Mouse (Mus musculus) embryonic fibroblast, embryonic 13.5 days (primary cell): Measurements from ENCODE around the gene Gpr157.

ENCODE experiments used
- CTCF ChIP-seq: IDR thresholded peaks from 2 replicates; pipeline ENCODE4 v1.5.1; 2011; ENCODE audit warnings: mild to moderate bottlenecking, control low read depth, low read length, moderate library complexity, borderline replicate concordance; ENCODE audit not compliant: insufficient read depth
- POLR2A ChIP-seq: IDR thresholded peaks from 2 replicates; pipeline ENCODE4 v1.6.1; 2011; ENCODE audit warnings: low read depth, mild to moderate bottlenecking, control low read depth, low read length, moderate library complexity

DNA sequence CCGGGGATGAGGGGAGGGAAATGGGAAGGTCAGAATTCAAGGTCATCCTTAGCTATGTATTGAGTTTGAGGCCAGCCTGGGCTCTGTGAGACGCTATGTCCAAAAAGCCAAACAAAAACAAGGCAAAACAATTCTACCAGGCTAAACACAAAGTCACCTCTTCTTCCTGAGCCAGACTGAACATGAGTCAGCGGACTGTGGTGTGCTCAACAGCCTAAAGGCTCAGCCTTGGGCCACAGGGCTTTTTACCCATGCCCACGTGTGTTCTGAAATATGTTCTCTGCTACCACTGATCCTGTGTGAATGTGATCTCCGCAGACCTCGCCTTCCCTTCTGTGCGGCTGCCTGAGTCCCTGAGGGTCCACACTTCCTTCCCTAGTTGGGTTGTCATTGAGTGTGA lies 31.0 kb upstream of the Gpr157 start:
- no peak for TF ChIP-seq CTCF
- no peak for TF ChIP-seq POLR2A
